9 mouse cellular contexts compared by ENCODE assay signal in the genomic region with DNA sequence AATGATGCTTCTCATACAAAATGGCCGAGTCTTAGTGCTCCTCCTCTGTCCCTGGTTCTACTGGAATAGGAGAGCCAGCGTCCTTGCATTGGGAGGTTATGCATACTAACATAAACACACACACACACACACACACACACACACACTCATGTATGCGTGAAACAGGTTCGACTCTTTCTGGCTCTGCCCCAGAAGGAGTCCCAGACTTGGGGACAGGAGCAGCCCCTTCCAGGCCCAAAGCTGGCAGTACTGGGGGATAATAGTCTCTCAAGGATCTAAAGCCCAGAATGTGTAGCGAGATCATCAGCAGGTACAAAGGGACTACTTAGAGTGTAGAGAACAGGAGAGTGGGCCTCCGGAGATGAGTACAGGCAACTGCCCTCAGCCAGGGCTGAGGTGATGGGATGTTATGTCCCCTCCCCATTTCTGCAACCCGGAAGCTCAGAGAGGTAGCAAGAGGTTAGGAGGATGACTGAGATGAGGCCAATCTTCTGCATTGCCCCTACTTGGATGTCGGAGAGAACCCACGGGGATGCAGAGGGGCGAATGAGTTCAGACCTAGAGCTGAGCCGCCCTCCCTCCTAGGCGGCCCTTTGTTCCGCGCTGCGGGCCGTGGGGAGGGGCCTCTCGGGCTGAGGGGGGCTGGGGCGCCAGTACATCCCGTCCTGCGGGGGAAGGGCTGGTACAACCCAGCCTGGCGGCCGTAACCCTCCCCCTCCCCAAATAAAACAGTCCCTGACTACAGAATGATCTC. TPM values are rescaled to one million over a fixed set of nuclear protein-coding genes. Genes with fewer than 3 reads are reported as not detected.
DNase-seq lines count a peak whose midpoint lies in the region; ATAC-seq lines count a peak whose summit lies in the region.
"Had no signal": no experiment of that assay in that cellular context is flagged by ENCODE, and none has a peak within 500 bp of the region (broad histone marks: within the 10 kb centered on the region; RNA-seq: fewer than 3 reads in every experiment).

No protein-coding gene starts in this region.

- peaks cover 11% of the 10 kb centered on the region for H3K4me1 ChIP-seq in heart, embryonic 12.5 days (replicated peaks)
- peaks cover 11% of the 10 kb centered on the region for H3K4me1 ChIP-seq in embryonic facial prominence, embryonic 13.5 days
- peaks cover 13% of the 10 kb centered on the region for H3K4me1 ChIP-seq in limb, embryonic 13.5 days

- peaks cover 86% of the 10 kb centered on the region for H3K27me3 ChIP-seq in heart, embryonic 12.5 days (replicated peaks)
- H3K27me3 ChIP-seq in embryonic facial prominence, embryonic 13.5 days = peaks cover 75% of the 10 kb centered on the region
- H3K27me3 ChIP-seq in limb, embryonic 13.5 days = peaks cover 81% of the 10 kb centered on the region

- no peak for ATAC-seq in heart, embryonic 12.5 days (ENCODE audit: insufficient number of reproducible peaks, low FRiP score)
- no peak for ATAC-seq in embryonic facial prominence, embryonic 13.5 days (ENCODE audit: insufficient number of reproducible peaks, insufficient read depth, low FRiP score, low TSS enrichment, low read depth)
- ATAC-seq in limb, embryonic 13.5 days (ENCODE audit: low FRiP score, low read depth) = no peak

- H3K36me3 ChIP-seq in heart, embryonic 12.5 days = no peaks in the 10 kb centered on the region
- no peaks in the 10 kb centered on the region for H3K36me3 ChIP-seq in embryonic facial prominence, embryonic 13.5 days
- no peaks in the 10 kb centered on the region for H3K36me3 ChIP-seq in limb, embryonic 13.5 days

- no peak overlapping the region for H3K9ac ChIP-seq in heart, embryonic 12.5 days
- no peak overlapping the region for H3K9ac ChIP-seq in embryonic facial prominence, embryonic 13.5 days
- no peak overlapping the region for H3K9ac ChIP-seq in limb, embryonic 13.5 days

- intact Hi-C loops in heart, postnatal 10 days (cut with DNase I) = no loop called here

- H3K9me3 ChIP-seq in heart, embryonic 12.5 days (replicated peaks) = no peaks in the 10 kb centered on the region
- H3K9me3 ChIP-seq in embryonic facial prominence, embryonic 13.5 days = no peaks in the 10 kb centered on the region
- H3K9me3 ChIP-seq in limb, embryonic 13.5 days = no peaks in the 10 kb centered on the region

- peak overlapping the region; percentile 78 for H3K4me2 ChIP-seq in heart, embryonic 12.5 days
- peak overlapping the region; percentile 78 for H3K4me2 ChIP-seq in embryonic facial prominence, embryonic 13.5 days
- H3K4me2 ChIP-seq in limb, embryonic 13.5 days (replicated peaks) = peak overlapping the region; percentile 77

- WGBS in heart, embryonic 12.5 days = 10% methylated on average over 22 of the region's 22 CpGs
- 8% methylated on average over 21 of the region's 22 CpGs for WGBS in embryonic facial prominence, embryonic 13.5 days
- WGBS in limb, embryonic 13.5 days = 10% methylated on average over 21 of the region's 22 CpGs

- no peak overlapping the region for H3K27ac ChIP-seq in heart, embryonic 12.5 days (ENCODE audit: poor library complexity, severe bottlenecking)
- no peak overlapping the region for H3K27ac ChIP-seq in embryonic facial prominence, embryonic 13.5 days
- H3K27ac ChIP-seq in limb, embryonic 13.5 days = no peak overlapping the region

- no peak for DNase-seq in heart, postnatal 10 days
- DNase-seq in ES-CJ7 (ENCODE audit: low read depth, low spot score) = peak; percentile 42
- no peak for DNase-seq in natural killer cell, adult 2 months (ENCODE audit: low spot score in 2 of 2)
- DNase-seq in adrenal gland, postnatal 4 days (ENCODE audit: low spot score in 2 of 2) = no peak
- DNase-seq in layer of hippocampus, adult 8-10 months (ENCODE audit: low spot score in 2 of 2) = no peak

- peak overlapping the region; percentile 49 for H3K4me3 ChIP-seq in heart, embryonic 12.5 days
- H3K4me3 ChIP-seq in embryonic facial prominence, embryonic 13.5 days = peak overlapping the region; percentile 49
- peak overlapping the region; percentile 50 for H3K4me3 ChIP-seq in limb, embryonic 13.5 days

RNA-seq across cellular contexts. Expression of gene Kcnq2, which starts 1.1 kb away (rescaled TPM):
- polyA plus RNA-seq in heart, embryonic 12.5 days (2016; fragmentation: Nextera tagmentation; extraction: Ambion mirVana) = 0.11 TPM in 1 of 2 replicates, not detected in the other
- not detected for total RNA-seq in heart, postnatal 10 days (2021)
- 0.59 and 0.63 TPM in 2 replicates for polyA plus RNA-seq in embryonic facial prominence, embryonic 13.5 days (2015; fragmentation: Nextera tagmentation; extraction: Ambion mirVana)
- polyA plus RNA-seq in limb, embryonic 13.5 days (2015; fragmentation: Nextera tagmentation; extraction: Ambion mirVana) = 0.29 and 0.34 TPM in 2 replicates
- total RNA-seq in adrenal gland, postnatal 4 days (2021) = 10 to 100 TPM; 12.8 to 13.5 TPM
- total RNA-seq in layer of hippocampus, adult 8-10 months (2022) = 100 to 1,000 TPM; 264 to 350 (median 303) TPM

RNA-seq across cellular contexts. Expression of gene Eef1a2, which starts 22.8 kb away (rescaled TPM):
- polyA plus RNA-seq in heart, embryonic 12.5 days (2016; fragmentation: Nextera tagmentation; extraction: Ambion mirVana) = 7.7 and 7.9 TPM in 2 replicates
- total RNA-seq in heart, postnatal 10 days (2021) = 100 to 1,000 TPM; 640 to 727 TPM
- 0.20 TPM in 1 of 2 replicates, not detected in the other for polyA plus RNA-seq in embryonic facial prominence, embryonic 13.5 days (2015; fragmentation: Nextera tagmentation; extraction: Ambion mirVana)
- polyA plus RNA-seq in limb, embryonic 13.5 days (2015; fragmentation: Nextera tagmentation; extraction: Ambion mirVana) = not detected in 2 replicates
- 10 to 100 TPM; 76.3 to 76.6 TPM for total RNA-seq in adrenal gland, postnatal 4 days (2021)
- 1,000 to 10,000 TPM in 3 of 4 experiments, 100 to 1,000 TPM in 1; 995 to 1,073 (median 1,037) TPM for total RNA-seq in layer of hippocampus, adult 8-10 months (2022)
- total RNA-seq: CH12.LX had no signal

RNA-seq across cellular contexts. Expression of gene Ppdpf, which starts 53.0 kb away (rescaled TPM):
- 174 and 175 TPM in 2 replicates for polyA plus RNA-seq in heart, embryonic 12.5 days (2016; fragmentation: Nextera tagmentation; extraction: Ambion mirVana)
- 10 to 100 TPM; 60.7 to 62.1 TPM for total RNA-seq in heart, postnatal 10 days (2021)
- polyA plus RNA-seq in embryonic facial prominence, embryonic 13.5 days (2015; fragmentation: Nextera tagmentation; extraction: Ambion mirVana) = 327 and 423 TPM in 2 replicates
- 352 and 375 TPM in 2 replicates for polyA plus RNA-seq in limb, embryonic 13.5 days (2015; fragmentation: Nextera tagmentation; extraction: Ambion mirVana)
- 10 to 100 TPM; 91.2 to 93.3 TPM for total RNA-seq in adrenal gland, postnatal 4 days (2021)
- total RNA-seq in layer of hippocampus, adult 8-10 months (2022) = 10 to 100 TPM; 70.7 to 91.8 (median 77.8) TPM

Comparison
In these comparisons a context has a peak if more than half of its experiments do, and no peak if none do; other contexts are left out.
1. RNA of gene Kcnq2, which starts 1.1 kb away (total RNA-seq): 264 to 350 TPM in layer of hippocampus, adult 8-10 months; 12.8 to 13.5 TPM in adrenal gland, postnatal 4 days and not detected in heart, postnatal 10 days; every median in the first group is over 10 times any median in the second.
2. RNA of gene Eef1a2, which starts 22.8 kb away (total RNA-seq): 995 to 1,073 TPM in layer of hippocampus, adult 8-10 months and 640 to 727 TPM in heart, postnatal 10 days; 76.3 to 76.6 TPM in adrenal gland, postnatal 4 days; every median in the first group is over 4 times any median in the second.
3. Peak in every context shown above with its lines, with median percentiles within 50 percentile points of each other: H3K4me2 ChIP-seq and H3K4me3 ChIP-seq.